Mouse (Mus musculus) kidney, postnatal 0 days (tissue): ENCODE data around the gene Jph2. TPM values are rescaled to one million over a fixed set of nuclear protein-coding genes. Genes with fewer than 3 reads are reported as not detected.
A peak's percentile ranks its signal among the peaks of the same experiment; 100 is the strongest.

Experiments used
- ATAC-seq: fragments of 200-750 bp; cut with Nextera tagmentation; replicated peaks from 2 replicates; pipeline ENCODE4 v1.8.0; 2017; ENCODE audit warnings: low read depth, moderate number of reproducible peaks, moderate TSS enrichment, moderate library complexity; ENCODE audit not compliant: low FRiP score
- DNase-seq: peaks from one replicate; pipeline ENCODE4 v3.0.0-alpha.2; 2016; ENCODE audit warnings: low spot score
- H3K27ac ChIP-seq: fragments of 300-500 bp; sonication (generic); 2 replicates; pipeline ENCODE4 v1.5.1; 2014; ENCODE audit warnings: mild to moderate bottlenecking
- H3K27me3 ChIP-seq: fragments of 300-500 bp; sonication (generic); 2 replicates; pipeline ENCODE4 v1.6.1; 2014; ENCODE audit warnings: low read length, mixed read lengths; ENCODE audit not compliant: insufficient read depth
- H3K36me3 ChIP-seq: fragments of 300-500 bp; sonication (generic); 2 replicates; pipeline ENCODE4 v1.6.1; 2014; ENCODE audit warnings: low read length, mixed read lengths; ENCODE audit not compliant: insufficient read depth
- H3K4me1 ChIP-seq: fragments of 300-500 bp; sonication (generic); replicated peaks from 2 replicates; pipeline ENCODE4 v1.6.1; 2014; ENCODE audit warnings: antibody characterized with exemption, low read length, mixed read lengths; ENCODE audit not compliant: insufficient read depth
- H3K4me2 ChIP-seq: fragments of 300-500 bp; sonication (generic); 2 replicates; pipeline ENCODE4 v1.6.1; 2014; ENCODE audit warnings: mild to moderate bottlenecking, low read length, moderate library complexity, mixed read lengths
- H3K4me3 ChIP-seq: fragments of 300-500 bp; sonication (generic); replicated peaks from 2 replicates; pipeline ENCODE4 v1.5.1; 2014; ENCODE audit warnings: low read depth, low read length
- H3K9ac ChIP-seq: fragments of 300-500 bp; sonication (generic); 2 replicates; pipeline ENCODE4 v1.6.1; 2014; ENCODE audit warnings: low read depth, low read length
- H3K9me3 ChIP-seq: fragments of 300-500 bp; sonication (generic); replicated peaks from 2 replicates; pipeline ENCODE4 v1.6.1; 2016; ENCODE audit warnings: low read length, inconsistent platforms, mixed read lengths
- CTCF ChIP-seq: IDR thresholded peaks from 2 replicates; pipeline ENCODE4 v1.5.1; 2016; ENCODE audit warnings: antibody characterized with exemption, low read depth, mild to moderate bottlenecking, moderate library complexity
- WGBS: fragments of 180-500 bp; shearing (Covaris S2); extraction: QIAGEN DNeasy Blood & Tissue Kit; methylation state at CpG from one replicate; pipeline ENCODE4 v1.1.7; 2014; 5-methylcytosine and 5-hydroxymethylcytosine counted together
- polyA plus RNA-seq: library from polyadenylated mRNA; unstranded; fragments of >200 nt; fragmentation: Nextera tagmentation; extraction: Ambion mirVana; gene quantifications from 2 replicates; pipeline ENCODE4 v1.2.1, GENCODE M21; 2015

Jph2 gene
- polyA plus RNA-seq, result 3.4 and 3.5 TPM in 2 replicates

- Histone ChIP-seq H3K27me3 (no peaks in the 10 kb centered on the region), H3K4me1 (peaks cover 8% of the 10 kb centered on the region), H3K4me3 (peak within 1 kb of the TSS; percentile 28), H3K9ac (peak within 1 kb of the TSS; percentile 40; the same call in 1 of the 2 replicates), H3K36me3 (no peaks in the 10 kb centered on the region), H3K4me2 (peak within 1 kb of the TSS; percentile 55), H3K27ac (0 out of 2 replicates have a peak within 1 kb of the TSS, but pooled peaks have one; percentile 28), H3K9me3 (no peaks in the 10 kb centered on the region)
- TF ChIP-seq CTCF, result peak; percentile 19; the same call in 1 of the 2 replicates
- peak; percentile 84 for DNase-seq
- WGBS, result 3% methylated on average over 10 of the region's 10 CpGs
- peak; percentile 73 for ATAC-seq
Observed at GRCm38 (mm10) chr2:163397905-163398304, at the start of gene Jph2. Jph2 (minus strand) TSS chr2:163397993.

- TF ChIP-seq CTCF, result no peak
- Histone ChIP-seq H3K9me3 (no peaks in the 10 kb centered on the region), H3K36me3 (no peaks in the 10 kb centered on the region), H3K9ac (no peak overlapping the region), H3K4me1 (no peaks in the 10 kb centered on the region), H3K27me3 (no peaks in the 10 kb centered on the region), H3K27ac (no peak overlapping the region), H3K4me2 (no peak overlapping the region), H3K4me3 (no peak overlapping the region)
- ATAC-seq (no peak), DNase-seq (no peak)
- 87% methylated on average over 12 of the region's 12 CpGs for WGBS
Observed at GRCm38 (mm10) chr2:163447375-163447774, 49.6 kb upstream of the Jph2 start.

GRCm38 (mm10) chr2:163444017-163444416 is 46.2 kb upstream of the Jph2 start:
- ATAC-seq, result no peak
- Histone ChIP-seq H3K4me3 (no peak overlapping the region), H3K36me3 (no peaks in the 10 kb centered on the region)

GRCm38 (mm10) chr2:163443543-163443942 is 45.8 kb upstream of the Jph2 start:
- Histone ChIP-seq H3K36me3 (no peaks in the 10 kb centered on the region), H3K4me2 (no peak overlapping the region), H3K9ac (no peak overlapping the region), H3K27me3 (0 out of 2 replicates have a peak, but pooled peaks cover 5% of the 10 kb centered on the region), H3K9me3 (no peaks in the 10 kb centered on the region), H3K4me3 (no peak overlapping the region), H3K4me1 (peaks cover 1% of the 10 kb centered on the region; the same call in 1 of the 2 replicates), H3K27ac (no peak overlapping the region)
- ATAC-seq (no peak), DNase-seq (no peak)
- no peak for TF ChIP-seq CTCF
- WGBS, result 65% methylated on average over 6 of the region's 6 CpGs

More at GRCm38 (mm10) chr2:163444017-163444416, 46.2 kb upstream of the Jph2 start:
- WGBS, result 58% methylated on average over 7 of the region's 7 CpGs
- no peak overlapping the region for H3K9ac ChIP-seq
- no peak for DNase-seq
- no peaks in the 10 kb centered on the region for H3K4me1 ChIP-seq
- 0 out of 2 replicates have a peak, but pooled peaks cover under 1% of the 10 kb centered on the region for H3K27me3 ChIP-seq
- no peaks in the 10 kb centered on the region for H3K9me3 ChIP-seq
- no peak overlapping the region for H3K27ac ChIP-seq
- H3K4me2 ChIP-seq, result no peak overlapping the region
- TF ChIP-seq CTCF, result no peak

GRCm38 (mm10) chr2:163439488-163439887 is 41.7 kb upstream of the Jph2 start:
- no peak for DNase-seq
- H3K4me2 ChIP-seq, result no peak overlapping the region
- ATAC-seq, result no peak
- no peak overlapping the region for H3K27ac ChIP-seq
- H3K36me3 ChIP-seq, result no peaks in the 10 kb centered on the region
- 46% methylated on average over 1 of the region's 1 CpGs for WGBS
- 0 out of 2 replicates have a peak, but pooled peaks cover 7% of the 10 kb centered on the region for H3K27me3 ChIP-seq
- no peak overlapping the region for H3K4me3 ChIP-seq
- peaks cover 6% of the 10 kb centered on the region; the same call in 1 of the 2 replicates for H3K4me1 ChIP-seq
- no peaks in the 10 kb centered on the region for H3K9me3 ChIP-seq
- H3K9ac ChIP-seq, result no peak overlapping the region
- TF ChIP-seq CTCF, result no peak

- TF ChIP-seq CTCF, result no peak
- no peaks in the 10 kb centered on the region for H3K9me3 ChIP-seq
- H3K27me3 ChIP-seq, result 0 out of 2 replicates have a peak, but pooled peaks cover 7% of the 10 kb centered on the region
- no peak overlapping the region for H3K9ac ChIP-seq
- no peaks in the 10 kb centered on the region for H3K36me3 ChIP-seq
- peak overlapping the region; percentile 43 for H3K4me2 ChIP-seq
- peaks cover 6% of the 10 kb centered on the region; the same call in 1 of the 2 replicates for H3K4me1 ChIP-seq
- WGBS, result under 1% methylated on average over 30 of the region's 30 CpGs
- peak overlapping the region; percentile 13; the same call in 1 of the 2 replicates for H3K4me3 ChIP-seq
- H3K27ac ChIP-seq, result no peak overlapping the region
- ATAC-seq (no peak), DNase-seq (peak; percentile 69)
Observed at GRCm38 (mm10) chr2:163438619-163439451, 41.0 kb upstream of the Jph2 start.
